Mouse (Mus musculus) hindbrain, postnatal 0 days (tissue): ENCODE data around the gene Ahsg. TPM values are rescaled to one million over a fixed set of nuclear protein-coding genes. Genes with fewer than 3 reads are reported as not detected.

Experiments
- ATAC-seq: fragments of 200-750 bp; cut with Nextera tagmentation; 2 replicates; pipeline ENCODE4 v1.8.0; 2017; ENCODE audit warnings: mild to moderate bottlenecking, moderate TSS enrichment, moderate library complexity
- DNase-seq: peaks from one replicate; pipeline ENCODE4 v3.0.0-alpha.2; 2015; ENCODE audit warnings: low spot score
- H3K27ac ChIP-seq: fragments of 300-500 bp; sonication (generic); 2 replicates; pipeline ENCODE4 v1.5.1; 2014; ENCODE audit warnings: mild to moderate bottlenecking
- H3K27me3 ChIP-seq: fragments of 300-500 bp; sonication (generic); 2 replicates; pipeline ENCODE4 v1.6.1; 2014; ENCODE audit warnings: low read length, mixed read lengths; ENCODE audit not compliant: insufficient read depth
- H3K36me3 ChIP-seq: fragments of 300-500 bp; sonication (generic); 2 replicates; pipeline ENCODE4 v1.6.1; 2014; ENCODE audit warnings: low read length, mixed read lengths; ENCODE audit not compliant: insufficient read depth
- H3K4me1 ChIP-seq: fragments of 300-500 bp; sonication (generic); 2 replicates; pipeline ENCODE4 v1.6.1; 2014; ENCODE audit warnings: antibody characterized with exemption, low read length, mixed read lengths; ENCODE audit not compliant: insufficient read depth
- H3K4me2 ChIP-seq: fragments of 300-500 bp; sonication (generic); 2 replicates; pipeline ENCODE4 v1.6.1; 2014; ENCODE audit warnings: low read depth, mild to moderate bottlenecking, low read length, moderate library complexity, mixed read lengths
- H3K4me3 ChIP-seq: fragments of 300-500 bp; sonication (generic); 2 replicates; pipeline ENCODE4 v1.5.1; 2014; ENCODE audit warnings: low read length
- H3K9ac ChIP-seq: fragments of 300-500 bp; sonication (generic); replicated peaks from 2 replicates; pipeline ENCODE4 v1.6.1; 2014; ENCODE audit warnings: mild to moderate bottlenecking, low read length, moderate library complexity, mixed read lengths
- H3K9me3 ChIP-seq: fragments of 300-500 bp; sonication (generic); 2 replicates; pipeline ENCODE4 v1.6.1; 2016; ENCODE audit warnings: low read length, mixed read lengths
- CTCF ChIP-seq: IDR thresholded peaks from 2 replicates; pipeline ENCODE4 v1.5.1; 2016; ENCODE audit warnings: antibody characterized with exemption, control low read depth, low read depth
- WGBS: fragments of 180-500 bp; shearing (Covaris S2); extraction: QIAGEN DNeasy Blood & Tissue Kit; methylation state at CpG from one replicate; pipeline ENCODE4 v1.1.7; 2014; 5-methylcytosine and 5-hydroxymethylcytosine counted together
- polyA plus RNA-seq: library from polyadenylated mRNA; unstranded; fragments of >200 nt; fragmentation: Nextera tagmentation; extraction: Ambion mirVana; gene quantifications from 2 replicates; pipeline ENCODE4 v1.2.1, GENCODE M21; 2015
- total RNA-seq: library from RNA; depleted of rRNA; stranded (reverse); fragments of >200 nt; gene quantifications from 2 replicates; pipeline ENCODE4 v1.2.3, GENCODE M21; 2014

The Ahsg gene
- total and polyA plus RNA-seq, 2 experiments from 2014 or later = not detected

DNA sequence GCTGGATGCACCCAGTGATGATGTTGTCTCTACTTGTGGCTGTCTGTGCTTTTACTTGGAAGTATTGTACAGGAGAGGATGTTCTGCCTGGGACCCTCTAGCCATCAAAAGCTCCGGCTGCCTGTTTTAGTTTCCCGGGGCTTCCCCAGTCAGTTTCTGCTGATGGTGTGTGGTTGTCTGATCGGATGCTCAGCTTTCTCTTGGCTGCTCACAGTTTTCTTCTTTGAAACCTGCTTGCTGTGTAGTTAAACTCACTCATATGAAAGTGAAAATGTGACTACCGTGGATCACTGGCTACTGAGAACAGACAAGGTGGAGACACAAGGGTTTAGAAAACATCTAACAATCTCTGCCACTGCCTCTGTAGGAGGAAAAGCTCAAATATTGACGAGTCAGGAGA is 7.6 kb upstream of the Ahsg start:
- no peak overlapping the region for H3K27ac ChIP-seq
- no peak for DNase-seq
- 84% methylated on average over 5 of the region's 5 CpGs for WGBS

DNA sequence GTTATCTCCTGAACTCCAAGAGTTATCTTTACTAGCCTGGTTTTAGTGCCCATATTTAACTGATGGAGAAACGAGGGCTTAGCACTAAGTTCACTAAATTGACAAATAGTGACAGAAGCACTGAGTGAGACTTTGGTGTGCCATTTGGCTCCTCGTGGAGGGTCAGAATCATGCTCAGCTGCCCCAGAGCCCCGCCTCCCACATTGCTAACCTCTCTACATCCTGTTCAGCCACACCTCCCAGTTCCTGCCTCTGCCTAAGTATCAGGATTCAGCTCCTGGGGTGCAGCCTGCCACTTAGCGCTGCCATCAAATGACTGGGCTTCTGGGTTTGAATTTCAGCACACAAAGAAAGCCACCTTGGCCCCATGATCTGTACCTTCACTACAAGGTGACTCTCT is 5.7 kb upstream of the Ahsg start:
- 54% methylated on average over 4 of the region's 4 CpGs for WGBS
- TF ChIP-seq CTCF = no peak
- DNase-seq = no peak

More for the DNA sequence above, 7.6 kb upstream of the Ahsg start:
- Histone ChIP-seq H3K4me2 (no peak overlapping the region), H3K9ac (no peak overlapping the region), H3K36me3 (no peaks in the 10 kb centered on the region), H3K4me3 (no peak overlapping the region), H3K9me3 (no peaks in the 10 kb centered on the region), H3K27me3 (no peaks in the 10 kb centered on the region), H3K4me1 (no peaks in the 10 kb centered on the region)
- no peak for TF ChIP-seq CTCF
- ATAC-seq = no peak

DNA sequence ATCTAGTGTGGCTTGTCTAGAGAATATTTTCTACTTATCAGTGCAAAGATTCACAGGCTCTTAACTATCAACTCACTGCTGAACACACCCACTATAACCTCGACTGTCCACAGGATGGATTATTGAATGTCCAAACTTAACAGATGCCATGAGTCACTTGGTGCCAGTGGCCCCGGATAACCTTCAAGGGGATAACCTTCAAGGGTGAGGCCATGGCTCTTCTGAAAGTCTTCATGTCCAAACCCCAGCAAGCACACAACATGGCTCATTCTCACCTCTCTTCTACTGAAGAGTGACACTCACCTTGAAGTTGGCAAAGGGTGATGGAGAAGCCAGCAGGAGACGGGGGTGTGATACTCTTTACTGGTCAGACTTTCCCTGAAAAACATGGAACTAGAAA is 4.4 kb upstream of the Ahsg start:
- H3K4me2 ChIP-seq = no peak overlapping the region
- H3K9ac ChIP-seq = no peak overlapping the region
- no peaks in the 10 kb centered on the region for H3K27me3 ChIP-seq
- H3K9me3 ChIP-seq = no peaks in the 10 kb centered on the region
- H3K4me1 ChIP-seq = no peaks in the 10 kb centered on the region
- H3K36me3 ChIP-seq = no peaks in the 10 kb centered on the region
- ATAC-seq (no peak), DNase-seq (no peak)
- no peak overlapping the region for H3K4me3 ChIP-seq
- H3K27ac ChIP-seq = no peak overlapping the region
- WGBS = 85% methylated on average over 3 of the region's 3 CpGs
- no peak for TF ChIP-seq CTCF

More for the DNA sequence above, 5.7 kb upstream of the Ahsg start:
- ATAC-seq = no peak
- no peak overlapping the region for H3K27ac ChIP-seq
- H3K4me2 ChIP-seq = no peak overlapping the region
- no peak overlapping the region for H3K4me3 ChIP-seq
- H3K4me1 ChIP-seq = no peaks in the 10 kb centered on the region
- H3K9ac ChIP-seq = no peak overlapping the region
- H3K27me3 ChIP-seq = no peaks in the 10 kb centered on the region
- no peaks in the 10 kb centered on the region for H3K9me3 ChIP-seq
- H3K36me3 ChIP-seq = no peaks in the 10 kb centered on the region

DNA sequence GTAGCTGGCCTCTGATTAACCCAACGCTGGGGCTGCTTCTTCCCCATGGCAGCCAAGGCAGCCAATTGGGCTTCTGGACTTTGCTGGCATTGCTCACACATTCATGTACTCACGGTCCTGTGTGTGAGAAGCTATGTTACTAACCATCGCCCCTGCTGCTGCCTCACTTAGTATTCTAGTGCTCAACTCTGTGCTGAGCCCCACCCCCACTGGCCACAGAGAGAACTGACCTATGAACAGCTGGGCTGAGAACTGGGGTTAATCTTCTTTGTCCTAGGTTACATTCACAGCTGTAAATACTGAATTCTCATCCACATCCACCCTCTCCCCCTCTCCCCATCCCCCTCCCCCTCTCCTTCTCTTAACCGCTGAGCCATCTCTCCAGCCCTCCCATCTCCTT is 2.2 kb upstream of the Ahsg start:
- Histone ChIP-seq H3K4me2 (no peak overlapping the region), H3K4me3 (no peak overlapping the region), H3K9ac (no peak overlapping the region), H3K4me1 (no peaks in the 10 kb centered on the region), H3K27me3 (no peaks in the 10 kb centered on the region), H3K27ac (no peak overlapping the region), H3K36me3 (no peaks in the 10 kb centered on the region), H3K9me3 (no peaks in the 10 kb centered on the region)
- 56% methylated on average over 4 of the region's 4 CpGs for WGBS
- ATAC-seq (no peak), DNase-seq (no peak)
- TF ChIP-seq CTCF = no peak

DNA sequence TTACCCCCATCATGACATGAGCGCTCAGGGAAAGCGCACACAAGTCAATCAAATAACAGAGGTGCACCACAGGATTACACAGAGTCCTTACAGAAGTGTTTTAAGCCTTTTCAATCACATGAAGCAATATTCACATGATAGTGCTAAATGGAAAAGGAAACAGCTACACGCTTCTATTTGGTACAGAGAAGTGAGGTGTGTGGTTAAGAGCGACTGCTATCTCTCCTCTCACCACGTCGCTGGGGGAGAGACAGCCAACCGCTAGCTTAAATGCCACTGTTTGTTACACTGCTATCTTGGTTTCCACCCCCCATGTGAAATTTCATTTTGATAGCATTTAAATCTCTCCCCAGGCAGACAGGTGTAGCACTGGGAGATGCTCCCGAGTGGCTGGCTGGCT is 1.4 kb upstream of the Ahsg start:
- no peak for TF ChIP-seq CTCF
- 93% methylated on average over 8 of the region's 8 CpGs for WGBS
- H3K27me3 ChIP-seq = no peaks in the 10 kb centered on the region
- DNase-seq = no peak
- no peak overlapping the region for H3K4me2 ChIP-seq
- no peak overlapping the region for H3K27ac ChIP-seq
- no peak overlapping the region for H3K9ac ChIP-seq
- ATAC-seq = no peak
- no peak overlapping the region for H3K4me3 ChIP-seq
- no peaks in the 10 kb centered on the region for H3K36me3 ChIP-seq
- no peaks in the 10 kb centered on the region for H3K9me3 ChIP-seq
- no peaks in the 10 kb centered on the region for H3K4me1 ChIP-seq

DNA sequence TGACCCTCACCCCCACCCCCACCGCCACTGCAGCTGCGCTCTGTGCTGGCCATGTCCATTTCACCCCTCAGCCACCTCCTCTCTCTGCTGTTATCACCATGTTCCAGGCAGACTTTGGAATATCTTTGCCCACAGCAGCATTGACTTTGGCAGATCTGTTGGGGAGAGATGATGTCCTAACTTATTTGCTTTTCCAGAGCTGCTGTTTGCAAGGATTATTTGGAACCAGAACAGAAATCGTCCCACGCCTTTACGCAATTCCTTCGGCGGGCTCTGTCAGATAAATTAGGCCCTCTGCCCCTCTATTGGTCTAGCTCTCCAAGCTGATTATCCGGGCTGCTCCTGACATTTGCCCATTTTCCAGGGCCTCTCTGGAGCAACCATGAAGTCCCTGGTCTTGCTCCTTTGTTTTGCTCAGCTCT is 667 bp downstream of the Ahsg start:
- no peak overlapping the region for H3K4me2 ChIP-seq
- no peak for DNase-seq
- no peak for ATAC-seq
- WGBS = 93% methylated on average over 8 of the region's 8 CpGs
- no peaks in the 10 kb centered on the region for H3K36me3 ChIP-seq
- no peaks in the 10 kb centered on the region for H3K4me1 ChIP-seq
- no peak overlapping the region for H3K4me3 ChIP-seq
- TF ChIP-seq CTCF = no peak
- H3K9ac ChIP-seq = no peak overlapping the region
- H3K9me3 ChIP-seq = no peaks in the 10 kb centered on the region
- no peaks in the 10 kb centered on the region for H3K27me3 ChIP-seq
- no peak overlapping the region for H3K27ac ChIP-seq

DNA sequence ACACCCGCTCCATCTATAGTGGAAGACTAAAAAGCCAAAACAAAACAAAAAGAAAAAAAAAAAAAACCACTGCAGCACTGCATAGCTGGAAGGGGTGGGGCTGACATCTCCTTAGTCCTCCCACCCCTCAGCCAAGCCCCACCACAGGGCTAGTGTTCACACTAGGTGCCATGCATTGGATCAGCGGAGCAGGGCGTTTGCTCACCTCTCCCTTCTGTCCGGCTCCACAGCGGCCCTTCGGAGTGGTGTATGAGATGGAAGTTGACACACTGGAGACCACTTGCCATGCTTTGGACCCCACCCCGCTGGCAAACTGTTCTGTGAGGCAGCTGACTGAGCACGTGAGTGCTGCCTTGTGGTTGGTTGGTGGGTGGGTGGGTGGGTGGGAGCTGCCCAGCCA is 3.0 kb downstream of the Ahsg start:
- Histone ChIP-seq H3K27ac (no peak overlapping the region), H3K36me3 (no peaks in the 10 kb centered on the region), H3K4me1 (no peaks in the 10 kb centered on the region), H3K4me2 (no peak overlapping the region), H3K9ac (no peak overlapping the region), H3K27me3 (no peaks in the 10 kb centered on the region), H3K4me3 (no peak overlapping the region), H3K9me3 (no peaks in the 10 kb centered on the region)
- WGBS = 59% methylated on average over 8 of the region's 8 CpGs
- ATAC-seq (no peak), DNase-seq (no peak)
- no peak for TF ChIP-seq CTCF

DNA sequence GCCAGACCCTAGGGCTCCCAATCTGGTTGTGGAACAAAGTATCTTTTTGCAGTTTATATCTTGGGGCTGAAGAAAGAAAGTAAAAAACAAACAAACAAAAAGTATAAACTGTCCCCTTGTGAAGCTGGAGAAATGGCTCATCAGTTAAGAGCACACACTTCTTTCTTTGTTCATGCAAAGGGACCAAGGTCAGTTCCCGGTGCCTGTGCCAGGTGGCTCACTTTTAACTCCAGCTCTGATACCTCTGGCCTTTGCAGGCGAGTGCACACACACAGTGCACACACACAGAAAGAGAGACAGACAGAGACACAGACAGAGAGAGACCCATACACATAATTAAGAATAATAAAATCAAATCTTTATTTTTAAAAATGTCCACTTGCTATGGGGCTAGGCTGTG is 5.5 kb downstream of the Ahsg start:
- ATAC-seq = no peak
- no peak overlapping the region for H3K27ac ChIP-seq
- no peak overlapping the region for H3K9ac ChIP-seq
- no peaks in the 10 kb centered on the region for H3K36me3 ChIP-seq
- H3K4me3 ChIP-seq = no peak overlapping the region
- no peak overlapping the region for H3K4me2 ChIP-seq
- H3K9me3 ChIP-seq = no peaks in the 10 kb centered on the region
- no peaks in the 10 kb centered on the region for H3K4me1 ChIP-seq
- no peaks in the 10 kb centered on the region for H3K27me3 ChIP-seq
- TF ChIP-seq CTCF = no peak
- WGBS = 81% methylated on average over 2 of the region's 2 CpGs
- DNase-seq = no peak
